Mouse (Mus musculus): ENCODE data around the gene Kansl1l.

DNA sequence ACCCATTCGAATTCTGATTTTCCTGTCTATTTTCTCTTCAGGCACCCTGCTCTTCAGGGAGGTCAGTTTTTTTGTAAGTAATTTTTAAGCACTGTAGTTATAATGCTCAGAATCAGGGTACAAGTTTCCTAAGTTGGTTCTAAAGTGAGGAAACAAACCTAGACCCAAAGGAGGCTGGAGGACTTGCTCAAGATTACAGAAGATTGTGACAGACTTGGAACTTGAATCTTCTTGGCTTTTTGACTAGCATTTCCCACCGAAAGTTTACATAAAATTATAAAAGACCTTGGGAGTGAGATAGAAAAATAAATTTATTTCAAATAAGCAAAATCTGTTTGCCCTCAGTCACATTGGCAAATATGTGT, 115.8 kb downstream of the Kansl1l start:
- no peak for TF ChIP-seq CTCF (conservative IDR thresholded peaks at IDR 0.05; ENCODE audit: insufficient read depth, insufficient read length, low read depth, low read length)
- no peak for TF ChIP-seq POLR2A (IDR thresholded peaks at IDR 0.05; ENCODE audit: low read depth, low read length)

Data from kidney, adult 2 months (tissue).